Mouse (Mus musculus): ENCODE measurements at regions not wholly inside any gene's neighbourhood (a gene's known extent, or its start where the extent isn't known, plus 50 kb on each side); places are given as distances from the start of the nearest gene placed in this dataset.

DNA sequence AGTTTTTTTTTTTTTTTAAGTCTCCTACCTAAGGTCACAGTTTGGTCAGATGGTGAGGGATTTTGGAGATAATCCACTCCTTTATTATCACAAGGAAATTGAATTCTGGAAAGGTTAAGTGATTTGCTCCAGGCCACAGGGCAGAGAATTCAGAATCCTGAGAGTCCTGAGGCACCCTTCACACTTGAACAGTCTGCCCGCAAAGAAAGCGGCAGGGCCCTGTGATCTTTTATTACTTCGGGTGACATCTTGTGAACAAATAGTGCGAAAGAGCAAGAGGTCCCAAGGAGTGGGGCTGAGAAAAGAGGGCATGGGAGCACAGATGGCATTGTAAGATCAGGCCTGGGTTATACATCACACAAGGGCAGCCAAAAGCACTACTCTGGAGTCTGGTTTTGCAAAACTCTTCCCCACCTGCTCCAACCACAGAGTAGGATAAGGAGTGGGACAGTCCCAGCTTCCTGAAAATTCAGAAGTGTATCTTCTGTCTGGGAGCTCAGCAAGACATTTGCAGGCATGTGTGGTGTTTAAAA lies 150.5 kb upstream of the Wdr11 start:
- no peak for DNase-seq

GRCm38 (mm10) chr7:129469496-129469895 lies 122.2 kb upstream of the Wdr11 start:
- DNase-seq = peak; percentile 21

DNA sequence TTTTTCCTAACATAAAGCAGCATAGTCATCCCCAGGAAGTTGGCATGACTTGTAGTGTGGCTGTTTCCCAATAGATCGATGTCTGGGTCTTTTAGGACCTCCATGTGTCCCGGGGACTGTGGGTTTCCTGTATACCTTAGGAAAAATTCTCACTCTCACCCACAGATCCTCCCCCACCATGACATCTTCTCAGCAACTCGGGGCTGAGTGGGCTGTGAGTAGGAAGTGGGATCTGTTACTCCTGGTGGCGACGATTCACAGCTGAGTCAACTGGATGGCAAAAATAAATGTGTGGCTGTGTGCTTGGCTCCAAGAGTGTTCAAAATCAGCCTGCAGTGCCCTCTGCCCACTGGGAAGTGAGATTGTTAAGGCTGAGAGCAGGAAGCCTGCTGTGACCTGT lies 107.9 kb upstream of the Wdr11 start:
- DNase-seq = no peak

DNA sequence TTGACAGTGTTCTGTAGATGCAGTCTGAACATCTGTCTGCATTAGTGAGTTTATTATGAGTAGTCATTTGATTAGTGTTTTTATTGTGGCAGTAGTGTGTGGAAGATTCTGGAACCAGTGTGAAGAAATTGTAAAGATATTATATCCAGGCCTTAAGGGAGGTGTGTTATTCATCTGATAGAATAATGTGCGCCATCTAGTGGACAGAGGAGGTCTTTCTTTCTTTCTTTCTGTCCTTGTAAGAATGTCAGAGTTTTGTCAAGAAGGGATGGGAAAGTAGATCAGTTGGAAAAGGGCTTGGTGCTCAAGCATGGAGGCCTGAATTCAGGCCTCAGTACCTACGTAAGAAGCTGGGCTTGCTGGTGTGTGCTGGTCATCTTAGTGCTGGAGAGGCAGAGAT lies 84.8 kb upstream of the Wdr11 start:
- DNase-seq = no peak

- no peak for DNase-seq
These were observed 82.0 kb upstream of the Wdr11 start for GRCm38 (mm10) chr7:129509631-129510132.

GRCm38 (mm10) chr7:129514619-129515018 lies 77.0 kb upstream of the Wdr11 start:
- no peak for DNase-seq

DNA sequence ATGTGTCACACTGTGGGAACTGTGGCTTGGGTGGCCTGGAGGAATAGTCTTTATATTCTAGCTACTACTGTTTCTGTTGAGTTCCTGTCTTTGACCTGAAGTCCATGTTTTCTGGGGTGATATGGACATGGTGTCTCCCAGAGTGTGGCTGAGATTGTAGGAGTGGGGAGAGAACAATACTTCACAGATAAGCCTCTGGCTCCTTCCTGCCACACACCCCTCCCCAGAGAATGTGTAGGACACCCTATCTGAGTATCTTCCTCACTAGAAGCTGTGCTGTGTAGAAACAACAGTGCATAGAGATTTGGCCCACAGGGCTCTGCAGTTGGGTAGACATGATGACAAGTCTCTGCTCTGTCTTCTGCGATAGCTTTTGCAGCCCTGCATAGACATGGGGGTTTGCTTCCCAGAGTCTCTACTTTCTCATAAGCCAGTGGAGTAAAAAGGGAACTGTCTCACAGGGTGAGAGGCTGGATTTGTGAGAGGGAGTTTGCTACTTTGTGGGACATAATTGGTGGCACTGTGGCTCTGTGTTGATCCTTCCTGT lies 67.2 kb upstream of the Wdr11 start:
- DNase-seq = no peak

GRCm38 (mm10) chr7:129525985-129526384 lies 65.7 kb upstream of the Wdr11 start:
- DNase-seq = peak; percentile 77

DNA sequence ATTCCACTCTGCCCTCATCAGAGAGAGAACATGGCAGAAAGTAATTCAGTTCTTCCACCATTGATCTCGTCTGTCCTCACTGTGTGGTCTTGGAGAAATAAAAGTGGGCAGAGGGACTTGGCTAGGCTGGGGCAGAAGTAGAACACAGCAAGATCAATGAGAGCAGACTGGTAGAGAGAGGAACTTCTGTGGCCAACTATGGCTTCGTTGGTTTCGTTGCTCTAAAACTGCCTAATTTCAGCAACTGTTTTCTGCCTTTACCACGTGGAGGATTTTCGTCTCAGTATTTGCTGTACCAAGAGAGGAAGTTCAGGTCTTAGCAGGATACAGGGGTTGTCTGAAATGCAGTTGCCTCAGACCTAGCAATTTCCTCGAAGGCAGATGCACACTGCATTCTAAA lies 63.4 kb upstream of the Wdr11 start:
- DNase-seq = no peak

DNA sequence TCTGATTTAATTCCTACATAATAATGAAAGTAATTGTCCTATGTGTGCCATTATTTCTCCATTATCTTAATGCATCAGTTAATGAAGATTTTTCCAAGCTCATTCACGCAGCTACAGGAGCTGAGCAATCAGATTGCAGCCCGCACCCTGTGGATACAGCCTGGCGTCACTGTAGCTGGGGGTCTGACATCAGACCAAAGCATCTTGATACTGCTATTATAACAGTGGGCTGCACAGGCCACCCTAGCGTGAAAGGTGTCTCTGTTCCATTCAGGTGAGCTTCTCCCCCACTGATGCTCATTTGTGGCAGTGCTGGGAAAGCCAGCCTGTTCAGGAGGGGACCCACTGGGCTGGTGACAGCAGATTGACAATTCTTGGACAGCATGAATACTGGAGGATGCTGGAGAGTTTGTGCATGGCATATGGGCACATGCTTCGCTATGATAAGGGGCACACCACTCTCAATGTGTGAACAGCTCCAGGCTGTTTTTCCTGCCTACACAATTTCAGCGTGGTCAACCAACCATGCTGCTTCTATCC lies 58.2 kb upstream of the Wdr11 start:
- no peak for DNase-seq
